Mouse (Mus musculus): Measurements from ENCODE around the gene Dcaf1. TPM values are rescaled to one million over a fixed set of nuclear protein-coding genes. Genes with fewer than 3 reads are reported as not detected.

The Dcaf1 gene
- polyA plus RNA-seq (2015; fragmentation: Nextera tagmentation; extraction: Ambion mirVana) = 6.2 and 11.2 TPM in 2 replicates

DNA sequence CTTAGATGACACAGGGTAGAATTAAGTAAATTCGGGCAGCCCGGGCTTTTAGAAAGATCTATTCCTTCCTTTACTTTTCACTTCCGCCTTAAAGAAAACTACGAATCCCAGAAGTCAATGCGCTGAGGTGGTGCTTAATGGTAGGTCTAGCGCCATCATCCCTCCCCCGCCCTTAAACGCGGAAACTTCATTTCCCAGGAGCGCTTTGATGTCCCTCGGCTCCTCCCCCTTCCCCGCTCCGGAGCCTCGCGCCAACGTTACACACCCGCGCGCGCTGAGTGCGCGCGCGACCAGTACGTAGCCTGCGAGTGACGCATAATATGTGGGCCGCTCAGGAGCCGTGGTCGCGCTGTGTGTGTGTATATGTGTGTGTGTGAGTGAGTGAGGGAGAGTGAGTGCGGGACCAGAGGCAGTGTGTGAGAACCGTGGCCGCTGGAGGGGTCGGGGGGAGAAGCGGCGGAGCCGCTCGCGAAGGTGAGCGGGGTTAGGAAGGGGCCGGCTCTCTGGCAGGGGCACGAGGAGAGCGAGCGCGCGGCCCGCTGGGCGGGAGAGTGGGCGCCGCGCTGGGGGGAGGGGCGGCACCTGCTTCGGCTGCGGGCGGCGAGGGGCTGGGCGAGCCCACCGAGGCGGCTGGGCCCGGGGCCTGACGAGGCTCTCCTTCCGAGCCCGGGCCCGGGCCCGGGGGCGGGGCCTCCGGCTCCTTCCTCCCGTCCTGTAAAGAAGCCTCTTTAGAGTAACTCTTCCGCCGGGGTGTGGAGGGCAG is at the start of gene Dcaf1:
Dcaf1 (plus strand) TSS at position 257 of the 763 bp plus-strand sequence.

DNA sequence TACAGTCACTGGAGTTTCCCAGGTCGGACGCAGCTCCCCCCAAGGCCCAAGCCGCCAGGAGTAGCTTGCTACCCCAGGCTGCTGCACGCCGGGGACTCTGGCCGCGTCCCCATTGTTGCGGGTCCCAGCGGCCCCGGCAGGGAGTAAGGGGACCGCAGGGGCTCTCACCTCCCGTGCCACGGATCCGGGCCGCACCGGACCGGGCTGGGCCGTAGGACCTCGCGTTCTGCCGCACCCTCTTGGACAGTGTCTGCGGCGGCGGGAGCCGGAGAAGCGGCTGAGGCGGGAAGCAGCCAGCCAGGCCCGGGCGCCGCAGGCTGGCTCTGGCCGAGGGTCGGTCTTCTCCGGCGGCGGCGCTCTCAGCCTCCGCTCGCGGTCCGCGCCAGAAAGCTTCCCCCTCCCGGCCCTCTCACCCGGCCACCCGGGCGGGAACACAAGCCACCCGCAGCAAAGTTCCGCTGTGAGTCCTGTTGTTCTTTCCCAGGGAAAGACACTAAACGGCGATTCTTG is 32.8 kb upstream of the Dcaf1 start, which contains the start of gene Rad54l2:
Rad54l2 (minus strand) TSS at position 383 of the 510 bp plus-strand sequence.

DNA sequence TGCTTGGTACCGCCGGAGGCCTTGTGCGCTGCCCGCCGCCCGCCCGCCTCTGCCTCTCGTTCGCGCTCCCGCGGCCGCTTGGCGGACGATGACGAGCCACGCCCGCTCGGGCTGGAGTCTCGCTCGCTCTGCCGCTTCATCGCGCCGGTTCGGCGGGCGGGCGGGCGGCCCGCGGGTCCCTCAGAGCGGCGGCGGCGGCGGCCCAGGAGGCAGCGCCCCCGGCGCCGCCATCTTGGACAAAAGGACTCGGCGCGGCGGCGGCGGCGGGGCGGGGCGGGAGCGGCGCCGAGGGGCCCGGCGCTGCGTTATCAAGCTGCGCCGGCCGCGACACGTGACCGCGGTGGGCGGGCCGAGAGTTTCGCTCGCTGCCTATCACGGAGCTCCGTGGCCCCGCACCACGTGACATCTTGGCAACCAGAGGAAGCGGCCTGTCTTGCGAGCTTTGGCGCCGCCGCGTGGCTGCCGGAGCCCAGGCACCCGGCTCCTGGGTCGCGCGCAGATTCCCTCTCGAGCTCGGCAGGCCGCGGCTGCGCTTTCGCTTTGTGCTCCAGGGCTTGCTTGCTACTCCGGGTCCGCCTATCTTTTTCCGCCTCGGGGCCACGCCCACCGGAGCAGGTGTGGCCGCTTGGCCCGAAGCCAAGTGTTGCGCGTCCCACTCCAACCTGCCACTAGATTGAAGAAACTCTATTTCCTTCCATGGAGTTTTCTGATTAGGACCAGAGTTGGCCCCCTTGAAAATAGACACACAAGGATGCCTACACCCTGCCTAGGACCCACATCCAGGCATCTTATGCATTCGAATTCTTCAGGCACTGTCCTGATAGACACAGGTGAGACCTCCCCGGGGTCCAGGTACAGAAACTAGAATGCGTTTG is 65.4 kb downstream of the Dcaf1 start, which contains the start of gene Rbm15b:
Rbm15b (minus strand) TSS at position 601 of the 875 bp plus-strand sequence.

DNA sequence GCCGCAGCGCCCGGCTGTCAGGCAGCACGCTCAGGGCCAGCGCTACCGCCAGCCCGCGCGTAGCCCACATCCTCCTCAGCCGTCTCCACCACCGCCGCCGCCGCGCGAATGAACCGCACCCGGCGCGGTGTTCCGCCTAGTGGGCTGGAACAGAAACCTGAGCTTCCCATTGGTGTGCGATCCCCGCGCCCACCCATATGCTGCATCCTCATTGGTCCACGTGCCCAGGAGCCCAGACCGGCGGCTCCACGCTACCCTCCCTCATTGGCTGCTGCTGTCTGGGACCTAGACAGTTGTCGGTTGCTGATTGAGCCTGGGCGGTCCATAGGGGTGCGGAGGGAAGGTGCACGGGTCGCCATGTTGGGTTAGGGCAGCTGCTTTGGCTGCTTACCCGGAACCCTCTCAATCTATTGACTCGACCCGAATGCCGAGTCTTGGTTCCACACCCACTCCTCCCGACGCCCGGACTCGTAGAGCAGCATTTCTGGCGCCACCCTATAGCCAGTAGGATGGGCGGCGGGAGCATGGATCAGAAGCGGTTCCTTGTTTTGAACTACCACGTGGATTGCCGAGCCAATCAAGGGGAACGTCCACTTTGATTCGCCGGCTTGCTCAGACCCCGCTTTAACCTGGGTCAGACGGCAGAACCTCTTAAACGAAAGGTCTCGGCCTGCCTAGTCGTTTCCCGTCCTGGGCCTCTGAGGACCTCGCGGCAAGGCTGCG is 70.3 kb downstream of the Dcaf1 start, which contains the start of gene Manf:
Manf (minus strand) TSS at position 151 of the 723 bp plus-strand sequence.

Other genes with a start within 250 kb of the Dcaf1 start
- not detected in 2 replicates for gene Iqcf6, start 195.3 kb upstream of the Dcaf1 start, polyA plus RNA-seq (2015; fragmentation: Nextera tagmentation; extraction: Ambion mirVana)
- not detected in 2 replicates for gene Grm2, start 165.8 kb upstream of the Dcaf1 start, polyA plus RNA-seq (2015; fragmentation: Nextera tagmentation; extraction: Ambion mirVana)
- 85.4 and 117 TPM in 2 replicates for gene Tex264, start 135.9 kb upstream of the Dcaf1 start, polyA plus RNA-seq (2015; fragmentation: Nextera tagmentation; extraction: Ambion mirVana)
- 1.9 and 4.2 TPM in 2 replicates for gene Rad54l2, start 32.7 kb upstream of the Dcaf1 start, polyA plus RNA-seq (2015; fragmentation: Nextera tagmentation; extraction: Ambion mirVana)
- 5.4 and 7.2 TPM in 2 replicates for gene Rbm15b, start 65.6 kb downstream of the Dcaf1 start, polyA plus RNA-seq (2015; fragmentation: Nextera tagmentation; extraction: Ambion mirVana)
- gene Manf, start 70.1 kb downstream of the Dcaf1 start, polyA plus RNA-seq (2015; fragmentation: Nextera tagmentation; extraction: Ambion mirVana) = 219 and 298 TPM in 2 replicates